Mouse (Mus musculus) kidney, adult 2 months (tissue): ENCODE results near the gene Hoxd1.

Experiments used
- CTCF ChIP-seq: fragments of 200-500 bp; conservative IDR thresholded peaks from 2 replicates; pipeline ENCODE4 v1.5.1; 2011; ENCODE audit warnings: low read depth, mild to moderate bottlenecking, control low read depth, low read length, moderate library complexity, mixed read lengths; ENCODE audit not compliant: insufficient read depth, insufficient read length
- POLR2A ChIP-seq: fragments of 200-500 bp; IDR thresholded peaks from one replicate; pipeline ENCODE4 v1.6.1; 2011; ENCODE audit warnings: low read depth, low read length, control low read depth

GRCm38 (mm10) chr2:74731799-74732512 is 30.8 kb upstream of the Hoxd1 start:
- TF ChIP-seq CTCF (no peak), POLR2A (no peak)
